Mouse (Mus musculus): ENCODE results near the gene Sun5. TPM values are rescaled to one million over a fixed set of nuclear protein-coding genes. Genes with fewer than 3 reads are reported as not detected.
A peak's percentile ranks its signal among the peaks of the same experiment; 100 is the strongest.
"Not testable (repeated sequence)": the region's sequence is repeated elsewhere in the genome, so short reads cannot be mapped to it uniquely, and the experiment has no call there.

The Sun5 gene
- polyA plus RNA-seq, 1 experiment from 2014 or later, result not detected

- Histone ChIP-seq H3K4me3 (no peak overlapping the region), H3K27ac (ENCODE audit: poor library complexity, severe bottlenecking) (no peak overlapping the region), H3K4me1 (replicated peaks) (peaks cover 40% of the 10 kb centered on the region), H3K36me3 (no peaks in the 10 kb centered on the region), H3K4me2 (no peak overlapping the region), H3K9ac (no peak overlapping the region), H3K9me3 (replicated peaks) (no peaks in the 10 kb centered on the region), H3K27me3 (replicated peaks) (no peaks in the 10 kb centered on the region)
- 0 out of 2 replicates have a peak, but pooled peaks have one; percentile 24 for ATAC-seq (ENCODE audit: insufficient number of reproducible peaks, low FRiP score)
- whole genome bisulfite sequencing, result 28% methylated on average over 3 of the region's 3 CpGs
Measured at GRCm38 (mm10) chr2:153809921-153810320, 61.0 kb downstream of the Sun5 start.

GRCm38 (mm10) chr2:153808841-153809240 is 62.0 kb downstream of the Sun5 start:
- ATAC-seq (ENCODE audit: insufficient number of reproducible peaks, low FRiP score), result no peak
- WGBS, result 53% methylated on average over 6 of the region's 6 CpGs

GRCm38 (mm10) chr2:153808146-153808545 is 62.7 kb downstream of the Sun5 start:
- no peak overlapping the region for H3K4me3 ChIP-seq
- H3K27ac ChIP-seq (ENCODE audit: poor library complexity, severe bottlenecking), result no peak overlapping the region
- peaks cover 40% of the 10 kb centered on the region for H3K4me1 ChIP-seq (replicated peaks)
- WGBS, result 71% methylated on average over 8 of the region's 8 CpGs
- no peaks in the 10 kb centered on the region for H3K36me3 ChIP-seq
- no peak for ATAC-seq (ENCODE audit: insufficient number of reproducible peaks, low FRiP score)
- H3K27me3 ChIP-seq (replicated peaks), result no peaks in the 10 kb centered on the region
- no peak overlapping the region for H3K4me2 ChIP-seq
- no peaks in the 10 kb centered on the region for H3K9me3 ChIP-seq (replicated peaks)
- H3K9ac ChIP-seq, result no peak overlapping the region

More at GRCm38 (mm10) chr2:153808841-153809240, 62.0 kb downstream of the Sun5 start:
- no peak overlapping the region for H3K9ac ChIP-seq
- H3K27ac ChIP-seq (ENCODE audit: poor library complexity, severe bottlenecking), result no peak overlapping the region
- no peaks in the 10 kb centered on the region for H3K9me3 ChIP-seq (replicated peaks)
- no peaks in the 10 kb centered on the region for H3K27me3 ChIP-seq (replicated peaks)
- H3K4me2 ChIP-seq, result no peak overlapping the region
- peaks cover 40% of the 10 kb centered on the region for H3K4me1 ChIP-seq (replicated peaks)
- no peaks in the 10 kb centered on the region for H3K36me3 ChIP-seq
- no peak overlapping the region for H3K4me3 ChIP-seq

GRCm38 (mm10) chr2:153807464-153807863 is 63.4 kb downstream of the Sun5 start:
- not testable (repeated sequence) for H3K27me3 ChIP-seq (replicated peaks); H3K27ac ChIP-seq (ENCODE audit: poor library complexity, severe bottlenecking); H3K9ac ChIP-seq; H3K36me3 ChIP-seq; H3K4me2 ChIP-seq; H3K9me3 ChIP-seq (replicated peaks); ATAC-seq (ENCODE audit: insufficient number of reproducible peaks, low FRiP score); H3K4me3 ChIP-seq
- peaks cover 40% of the 10 kb centered on the region for H3K4me1 ChIP-seq (replicated peaks)

Other genes starting within 250 kb of the Sun5 start
- 55.6 and 55.7 TPM in 2 replicates for gene Commd7, start 238.3 kb downstream of the Sun5 start, polyA plus RNA-seq (2016; fragmentation: Nextera tagmentation; extraction: Ambion mirVana)
- gene Dnmt3b, start 221.6 kb downstream of the Sun5 start, polyA plus RNA-seq (2016; fragmentation: Nextera tagmentation; extraction: Ambion mirVana), result 5.9 and 6.9 TPM in 2 replicates
- gene Dnmt3c, start 174.4 kb downstream of the Sun5 start, polyA plus RNA-seq (2016; fragmentation: Nextera tagmentation; extraction: Ambion mirVana), result 0.12 TPM in 1 of 2 replicates, not detected in the other
- 315 and 319 TPM in 2 replicates for gene Mapre1, start 129.8 kb downstream of the Sun5 start, polyA plus RNA-seq (2016; fragmentation: Nextera tagmentation; extraction: Ambion mirVana)
- gene Efcab8, start 91.2 kb downstream of the Sun5 start, polyA plus RNA-seq (2016; fragmentation: Nextera tagmentation; extraction: Ambion mirVana), result 0.09 TPM in 1 of 2 replicates, not detected in the other
- not detected in 2 replicates for gene Bpifb2, start 4.0 kb upstream of the Sun5 start, polyA plus RNA-seq (2016; fragmentation: Nextera tagmentation; extraction: Ambion mirVana)
- gene Bpifb6, start 29.3 kb upstream of the Sun5 start, polyA plus RNA-seq (2016; fragmentation: Nextera tagmentation; extraction: Ambion mirVana), result not detected in 2 replicates
- not detected in 2 replicates for gene Bpifb3, start 47.1 kb upstream of the Sun5 start, polyA plus RNA-seq (2016; fragmentation: Nextera tagmentation; extraction: Ambion mirVana)
- gene Bpifb4, start 67.1 kb upstream of the Sun5 start, polyA plus RNA-seq (2016; fragmentation: Nextera tagmentation; extraction: Ambion mirVana), result not detected in 2 replicates
- gene Bpifa6, start 103.9 kb upstream of the Sun5 start, polyA plus RNA-seq (2016; fragmentation: Nextera tagmentation; extraction: Ambion mirVana), result not detected in 2 replicates
- gene Bpifa2, start 137.2 kb upstream of the Sun5 start, polyA plus RNA-seq (2016; fragmentation: Nextera tagmentation; extraction: Ambion mirVana), result not detected in 2 replicates